Mouse (Mus musculus): Measurements from ENCODE around the gene Hsf5. TPM values are rescaled to one million over a fixed set of nuclear protein-coding genes. Genes with fewer than 3 reads are reported as not detected.

Gene Hsf5
- total and polyA plus RNA-seq, 2 experiments: 0.05 to 0.09 TPM

GRCm38 (mm10) chr11:87708979-87709378 lies 92.0 kb downstream of the Hsf5 start:
- peaks cover 13% of the 10 kb centered on the region for H3K4me1 ChIP-seq (ENCODE audit: control insufficient read depth, insufficient read depth, low read length)
- H3K27ac ChIP-seq (replicated peaks; ENCODE audit: insufficient read depth, low read depth, low read length): peak overlapping the region; percentile 18; the same call in 1 of the 2 replicates
- no peaks in the 10 kb centered on the region for H3K27me3 ChIP-seq (ENCODE audit: control insufficient read depth, insufficient read depth, low read length)
- DNase-seq (ENCODE audit: extremely low read depth, low read depth, low spot score): no peak
- WGBS: 76% methylated on average over 5 of the region's 5 CpGs
- no peaks in the 10 kb centered on the region for H3K36me3 ChIP-seq (ENCODE audit: control insufficient read depth, insufficient read depth, low read length)
- peaks cover 20% of the 10 kb centered on the region; the same call in 1 of the 2 replicates for H3K79me2 ChIP-seq (ENCODE audit: control insufficient read depth, insufficient read depth, low read length)
- no peak overlapping the region for H3K9ac ChIP-seq (ENCODE audit: low read depth, low read length)
- no peak for TF ChIP-seq POLR2A (IDR thresholded peaks at IDR 0.05; ENCODE audit: extremely low read depth, insufficient read depth, low read length)
- TF ChIP-seq CTCF (IDR thresholded peaks at IDR 0.05; ENCODE audit: low read depth, low read length): no peak
- H3K4me3 ChIP-seq (ENCODE audit: insufficient read depth, low read depth, low read length): no peak overlapping the region

Other genes starting within 250 kb of the Hsf5 start
- gene Rad51c, start 212.2 kb upstream of the Hsf5 start, total RNA-seq (2014; rRNA removed): 0.28 and 0.67 TPM in 2 replicates
- gene Rad51c, start 212.2 kb upstream of the Hsf5 start, polyA plus RNA-seq (2012; rRNA removed): 0.16 and 0.32 TPM in 2 replicates
- gene Tex14, start 212.1 kb upstream of the Hsf5 start, total RNA-seq (2014; rRNA removed): 0.07 and 0.28 TPM in 2 replicates
- gene Tex14, start 212.1 kb upstream of the Hsf5 start, polyA plus RNA-seq (2012; rRNA removed): 0.02 TPM in 1 of 2 replicates, not detected in the other
- gene Gm11492, start 50.5 kb upstream of the Hsf5 start, total RNA-seq (2014; rRNA removed): not detected in 2 replicates
- 0.04 TPM in 1 of 2 replicates, not detected in the other for gene Gm11492, start 50.5 kb upstream of the Hsf5 start, polyA plus RNA-seq (2012; rRNA removed)
- gene Sept4, start 48.3 kb upstream of the Hsf5 start, total RNA-seq (2014; rRNA removed): 10.8 and 11.5 TPM in 2 replicates
- gene Sept4, start 48.3 kb upstream of the Hsf5 start, polyA plus RNA-seq (2012; rRNA removed): 10.8 and 11.7 TPM in 2 replicates
- gene Mtmr4, start 25.0 kb upstream of the Hsf5 start, total RNA-seq (2014; rRNA removed): 13.4 and 18.6 TPM in 2 replicates
- 18.1 and 22.9 TPM in 2 replicates for gene Mtmr4, start 25.0 kb upstream of the Hsf5 start, polyA plus RNA-seq (2012; rRNA removed)
- 13.2 and 14.1 TPM in 2 replicates for gene Rnf43, start 45.6 kb downstream of the Hsf5 start, total RNA-seq (2014; rRNA removed)
- gene Rnf43, start 45.6 kb downstream of the Hsf5 start, polyA plus RNA-seq (2012; rRNA removed): 19.3 and 19.5 TPM in 2 replicates
- gene Supt4a, start 120.4 kb downstream of the Hsf5 start, total RNA-seq (2014; rRNA removed): 59.9 and 63.8 TPM in 2 replicates
- gene Supt4a, start 120.4 kb downstream of the Hsf5 start, polyA plus RNA-seq (2012; rRNA removed): 41.9 and 46.5 TPM in 2 replicates
- 0.09 and 1.1 TPM in 2 replicates for gene Tspoap1, start 143.4 kb downstream of the Hsf5 start, total RNA-seq (2014; rRNA removed)
- gene Tspoap1, start 143.4 kb downstream of the Hsf5 start, polyA plus RNA-seq (2012; rRNA removed): 0.26 and 0.37 TPM in 2 replicates
- not detected in 2 replicates for gene Mpo, start 176.4 kb downstream of the Hsf5 start, total RNA-seq (2014; rRNA removed)
- gene Mpo, start 176.4 kb downstream of the Hsf5 start, polyA plus RNA-seq (2012; rRNA removed): 0.06 TPM in 1 of 2 replicates, not detected in the other
- not detected in 2 replicates for gene Lpo, start 211.1 kb downstream of the Hsf5 start, total RNA-seq (2014; rRNA removed)
- not detected in 2 replicates for gene Lpo, start 211.1 kb downstream of the Hsf5 start, polyA plus RNA-seq (2012; rRNA removed)
- gene Mks1, start 236.1 kb downstream of the Hsf5 start, total RNA-seq (2014; rRNA removed): 1.2 and 2.1 TPM in 2 replicates
- 2.8 and 3.2 TPM in 2 replicates for gene Mks1, start 236.1 kb downstream of the Hsf5 start, polyA plus RNA-seq (2012; rRNA removed)

All from liver, adult 2 months (tissue).